8 mouse cellular contexts compared by ENCODE assay signal in the genomic region with DNA sequence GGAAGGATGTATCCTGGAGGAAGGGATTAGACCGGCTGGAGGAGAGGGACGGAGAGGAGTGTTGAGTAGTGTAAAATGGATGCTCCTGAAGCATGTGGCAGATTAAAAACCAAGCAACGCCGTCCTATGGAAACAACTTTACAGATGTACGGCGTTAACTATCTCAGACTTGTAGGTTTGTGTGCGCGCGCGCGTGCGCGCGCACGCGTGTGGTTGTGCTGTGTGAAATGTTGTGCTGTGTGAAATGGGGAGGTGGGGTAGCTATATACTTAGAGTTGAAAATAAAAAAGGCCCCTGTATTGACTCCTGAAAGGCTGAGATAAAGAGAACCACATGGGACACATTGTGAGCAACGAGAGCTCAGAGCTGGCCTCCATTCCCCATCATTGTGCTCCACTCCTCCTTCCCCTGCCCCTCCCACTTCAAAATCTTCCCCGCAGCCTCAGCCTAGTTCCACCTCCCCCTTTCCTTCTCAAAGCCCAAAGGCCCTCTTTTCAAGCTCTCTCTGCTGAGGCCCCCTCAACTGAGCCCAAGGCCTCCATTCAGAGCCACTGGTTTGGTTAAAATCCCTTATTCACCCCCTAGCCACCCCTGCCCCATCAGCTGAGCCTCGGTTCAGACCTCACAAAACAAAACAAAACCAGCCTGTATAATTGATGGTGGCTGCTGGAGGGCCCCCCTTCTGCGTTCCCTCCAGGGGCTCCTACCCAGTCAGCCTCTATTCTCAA. TPM values are rescaled to one million over a fixed set of nuclear protein-coding genes. Genes with fewer than 3 reads are reported as not detected.
DNase-seq lines count a peak whose midpoint lies in the region; ATAC-seq and TF ChIP-seq lines count a peak whose summit lies in the region.

No protein-coding gene starts in this region.

- H3K27me3 ChIP-seq in kidney, postnatal 0 days (ENCODE audit: insufficient read depth, low read length), result no peaks in the 10 kb centered on the region
- no peaks in the 10 kb centered on the region for H3K27me3 ChIP-seq in forebrain, embryonic 12.5 days
- no peaks in the 10 kb centered on the region for H3K27me3 ChIP-seq in limb, embryonic 12.5 days
- no peaks in the 10 kb centered on the region for H3K27me3 ChIP-seq in neural tube, embryonic 14.5 days (ENCODE audit: control insufficient read depth, insufficient read depth, low read length)

- H3K4me2 ChIP-seq in kidney, postnatal 0 days (ENCODE audit: low read length), result peak overlapping the region; percentile 38
- peak overlapping the region; percentile 56 for H3K4me2 ChIP-seq in forebrain, embryonic 12.5 days
- H3K4me2 ChIP-seq in limb, embryonic 12.5 days, result peak overlapping the region; percentile 51
- H3K4me2 ChIP-seq in neural tube, embryonic 14.5 days (ENCODE audit: low read depth, low read length), result peak overlapping the region; percentile 42

- H3K9ac ChIP-seq in kidney, postnatal 0 days (ENCODE audit: low read depth, low read length), result no peak overlapping the region
- peak overlapping the region; percentile 30 for H3K9ac ChIP-seq in forebrain, embryonic 12.5 days
- peak overlapping the region; percentile 19; the same call in 1 of the 2 replicates for H3K9ac ChIP-seq in limb, embryonic 12.5 days (replicated peaks)
- H3K9ac ChIP-seq in neural tube, embryonic 14.5 days (replicated peaks; ENCODE audit: low read depth, low read length), result 0 out of 2 replicates have a peak overlapping the region, but pooled peaks have one; percentile 32

- ATAC-seq in kidney, postnatal 0 days (replicated peaks; ENCODE audit: low FRiP score, low read depth), result peak; percentile 5; the same call in 1 of the 2 replicates
- ATAC-seq in forebrain, embryonic 12.5 days (ENCODE audit: low FRiP score), result peak; percentile 93
- peak; percentile 86 for ATAC-seq in limb, embryonic 12.5 days (ENCODE audit: insufficient number of reproducible peaks, insufficient read depth, low FRiP score, low TSS enrichment, low read depth)
- ATAC-seq in neural tube, embryonic 14.5 days (ENCODE audit: low read depth), result peak; percentile 83

- no peak for DNase-seq in kidney, postnatal 0 days (ENCODE audit: low spot score)
- DNase-seq in kidney, adult 9 months, result no peak
- no peak for DNase-seq in spleen, adult 18-20 months
- DNase-seq in cerebellum, postnatal 10 days, result no peak
- DNase-seq in frontal cortex, postnatal 36 days (ENCODE audit: low spot score in 2 of 2), result no peak

- H3K4me3 ChIP-seq in kidney, postnatal 0 days (replicated peaks; ENCODE audit: low read depth, low read length), result no peak overlapping the region
- H3K4me3 ChIP-seq in forebrain, embryonic 12.5 days (replicated peaks), result peak overlapping the region; percentile 25
- H3K4me3 ChIP-seq in limb, embryonic 12.5 days (replicated peaks), result 0 out of 2 replicates have a peak overlapping the region, but pooled peaks have one; percentile 13
- no peak overlapping the region for H3K4me3 ChIP-seq in neural tube, embryonic 14.5 days (ENCODE audit: low read depth, low read length)

- no peaks in the 10 kb centered on the region for H3K36me3 ChIP-seq in kidney, postnatal 0 days (ENCODE audit: insufficient read depth, low read length)
- H3K36me3 ChIP-seq in forebrain, embryonic 12.5 days (replicated peaks), result no peaks in the 10 kb centered on the region
- H3K36me3 ChIP-seq in limb, embryonic 12.5 days, result 0 out of 2 replicates have a peak, but pooled peaks cover 4% of the 10 kb centered on the region
- no peaks in the 10 kb centered on the region for H3K36me3 ChIP-seq in neural tube, embryonic 14.5 days (ENCODE audit: control insufficient read depth, insufficient read depth, low read length)

- no peak overlapping the region for H3K27ac ChIP-seq in kidney, postnatal 0 days
- peak overlapping the region; percentile 94 for H3K27ac ChIP-seq in forebrain, embryonic 12.5 days
- peak overlapping the region; percentile 95 for H3K27ac ChIP-seq in limb, embryonic 12.5 days
- peak overlapping the region; percentile 72 for H3K27ac ChIP-seq in neural tube, embryonic 14.5 days (ENCODE audit: low read depth, low read length)

- no peaks in the 10 kb centered on the region for H3K9me3 ChIP-seq in kidney, postnatal 0 days (replicated peaks; ENCODE audit: low read length)
- H3K9me3 ChIP-seq in forebrain, embryonic 12.5 days, result peaks cover 7% of the 10 kb centered on the region
- H3K9me3 ChIP-seq in limb, embryonic 12.5 days, result peaks cover 8% of the 10 kb centered on the region
- no peaks in the 10 kb centered on the region for H3K9me3 ChIP-seq in neural tube, embryonic 14.5 days (ENCODE audit: control insufficient read depth, low read length)

- H3K4me1 ChIP-seq in kidney, postnatal 0 days (replicated peaks; ENCODE audit: insufficient read depth, low read length), result peaks cover 19% of the 10 kb centered on the region
- H3K4me1 ChIP-seq in forebrain, embryonic 12.5 days, result peaks cover 51% of the 10 kb centered on the region
- H3K4me1 ChIP-seq in limb, embryonic 12.5 days (replicated peaks), result peaks cover 65% of the 10 kb centered on the region
- H3K4me1 ChIP-seq in neural tube, embryonic 14.5 days (ENCODE audit: control insufficient read depth, insufficient read depth, low read length), result peaks cover 22% of the 10 kb centered on the region

- WGBS in kidney, postnatal 0 days, result 65% methylated on average over 20 of the region's 20 CpGs
- 11% methylated on average over 20 of the region's 20 CpGs for WGBS in forebrain, embryonic 12.5 days
- WGBS in limb, embryonic 12.5 days, result 45% methylated on average over 20 of the region's 20 CpGs
- WGBS in neural tube, embryonic 14.5 days, result 16% methylated on average over 20 of the region's 20 CpGs

- no peak for TF ChIP-seq CTCF in kidney, postnatal 0 days (IDR thresholded peaks at IDR 0.05; ENCODE audit: low read depth)

RNA-seq across cellular contexts. Expression of a gene that starts 36.9 kb away (rescaled TPM):
- polyA plus RNA-seq in kidney, postnatal 0 days (2015; fragmentation: Nextera tagmentation; extraction: Ambion mirVana), result 5.1 and 5.3 TPM in 2 replicates
- 9.9 and 10.4 TPM in 2 replicates for polyA plus RNA-seq in forebrain, embryonic 12.5 days (2016; fragmentation: Nextera tagmentation; extraction: Ambion mirVana)
- polyA plus RNA-seq in limb, embryonic 12.5 days (2016; fragmentation: Nextera tagmentation; extraction: Ambion mirVana), result 11.7 and 12.8 TPM in 2 replicates
- 5.4 and 6.1 TPM in 2 replicates for polyA plus RNA-seq in neural tube, embryonic 14.5 days (2014; fragmentation: Nextera tagmentation; extraction: Ambion mirVana)

RNA-seq across cellular contexts. Expression of a gene that starts 59.0 kb away (rescaled TPM):
- polyA plus RNA-seq in kidney, postnatal 0 days (2015; fragmentation: Nextera tagmentation; extraction: Ambion mirVana), result 30.5 and 30.6 TPM in 2 replicates
- polyA plus RNA-seq in forebrain, embryonic 12.5 days (2016; fragmentation: Nextera tagmentation; extraction: Ambion mirVana), result 33.1 and 36.8 TPM in 2 replicates
- 29.0 and 30.2 TPM in 2 replicates for polyA plus RNA-seq in limb, embryonic 12.5 days (2016; fragmentation: Nextera tagmentation; extraction: Ambion mirVana)
- 42.3 and 44.9 TPM in 2 replicates for polyA plus RNA-seq in neural tube, embryonic 14.5 days (2014; fragmentation: Nextera tagmentation; extraction: Ambion mirVana)

Comparison
In these comparisons a context has a peak if more than half of its experiments do, and no peak if none do; other contexts are left out.
1. ATAC-seq: peak in every context shown above with its lines; median percentile 93 in forebrain, embryonic 12.5 days; 86 in limb, embryonic 12.5 days; 83 in neural tube, embryonic 14.5 days; 5 in kidney, postnatal 0 days.
2. H3K4me3 ChIP-seq: peak in forebrain, embryonic 12.5 days (single experiment) and limb, embryonic 12.5 days (single experiment); none in kidney, postnatal 0 days (single experiment) and neural tube, embryonic 14.5 days (single experiment).
3. Peak in every context shown above with its lines, with median percentiles within 50 percentile points of each other: H3K4me2 ChIP-seq.